Mouse (Mus musculus) heart, embryonic 15.5 days (tissue): Measurements from ENCODE around the gene Clec2i. TPM values are rescaled to one million over a fixed set of nuclear protein-coding genes. Genes with fewer than 3 reads are reported as not detected.
"Not testable (repeated sequence)": the region's sequence is repeated elsewhere in the genome, so short reads cannot be mapped to it uniquely, and the experiment has no call there.

Experiments
- ATAC-seq: fragments of 200-750 bp; cut with Nextera tagmentation; replicated peaks from 2 replicates; pipeline ENCODE4 v1.8.0; 2017; ENCODE audit warnings: low read depth, moderate TSS enrichment; ENCODE audit not compliant: insufficient number of reproducible peaks, insufficient read depth, low FRiP score
- H3K27ac ChIP-seq: fragments of 300-500 bp; sonication (generic); 2 replicates; pipeline ENCODE4 v1.5.1; 2015; ENCODE audit warnings: mild to moderate bottlenecking, inconsistent platforms
- H3K27me3 ChIP-seq: fragments of 300-500 bp; sonication (generic); 2 replicates; pipeline ENCODE4 v1.6.1; 2015; ENCODE audit warnings: inconsistent platforms
- H3K36me3 ChIP-seq: fragments of 300-500 bp; sonication (generic); 2 replicates; pipeline ENCODE4 v1.6.1; 2015; ENCODE audit warnings: mild to moderate bottlenecking, inconsistent platforms
- H3K4me1 ChIP-seq: fragments of 300-500 bp; sonication (generic); replicated peaks from 2 replicates; pipeline ENCODE4 v1.6.1; 2015; ENCODE audit warnings: inconsistent platforms
- H3K4me2 ChIP-seq: fragments of 300-500 bp; sonication (generic); 2 replicates; pipeline ENCODE4 v1.6.1; 2015; ENCODE audit warnings: inconsistent platforms, mild to moderate bottlenecking, moderate library complexity
- H3K4me3 ChIP-seq: fragments of 300-500 bp; sonication (generic); 2 replicates; pipeline ENCODE4 v1.5.1; 2015; ENCODE audit warnings: mild to moderate bottlenecking, inconsistent platforms
- H3K9ac ChIP-seq: fragments of 300-500 bp; sonication (generic); 2 replicates; pipeline ENCODE4 v1.6.1; 2015; ENCODE audit warnings: mild to moderate bottlenecking, inconsistent platforms
- H3K9me3 ChIP-seq: fragments of 300-500 bp; sonication (generic); replicated peaks from 2 replicates; pipeline ENCODE4 v1.6.1; 2016; ENCODE audit warnings: inconsistent platforms
- WGBS: fragments of 180-500 bp; shearing (Covaris S2); methylation state at CpG from one replicate; pipeline ENCODE4 v1.1.7; 2015; ENCODE audit warnings: mixed read lengths; 5-methylcytosine and 5-hydroxymethylcytosine counted together
- microRNA-seq: library from miRNA; unstranded; fragments of <30 nt; microRNA quantifications from one replicate; pipeline ENCODE4, GENCODE M21; 2016
- polyA plus RNA-seq: library from polyadenylated mRNA; unstranded; fragments of >200 nt; fragmentation: Nextera tagmentation; extraction: Ambion mirVana; gene quantifications from 2 replicates; pipeline ENCODE4 v1.2.1, GENCODE M21; 2015

The Clec2i gene
- polyA plus RNA-seq, 1 experiment from 2014 or later: 0.10 TPM

DNA sequence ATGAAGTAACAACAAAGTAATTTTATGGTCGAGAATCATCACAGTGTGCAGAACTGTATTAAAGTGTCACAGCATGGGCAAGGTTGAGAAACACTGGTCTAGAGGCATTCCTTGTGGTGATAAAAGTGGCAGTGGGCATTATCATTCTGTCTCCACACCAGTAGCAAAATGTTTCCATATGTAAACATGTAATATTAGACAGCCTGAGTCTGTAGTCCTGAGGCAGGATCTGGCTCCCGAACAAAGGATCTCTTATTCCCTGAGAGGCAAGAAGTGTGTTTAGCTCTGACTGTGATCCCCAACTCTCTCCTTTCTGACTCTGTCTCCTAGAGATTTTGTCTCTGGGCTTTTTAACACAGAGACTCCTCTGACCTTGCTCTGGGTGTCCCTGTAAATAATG, 45.7 kb downstream of the Clec2i start:
- Histone ChIP-seq H3K4me1 (no peaks in the 10 kb centered on the region), H3K4me3 (no peak overlapping the region), H3K9ac (no peak overlapping the region), H3K9me3 (no peaks in the 10 kb centered on the region), H3K4me2 (no peak overlapping the region), H3K36me3 (no peaks in the 10 kb centered on the region), H3K27ac (no peak overlapping the region), H3K27me3 (no peaks in the 10 kb centered on the region)
- 60% methylated on average over 2 of the region's 2 CpGs for WGBS
- ATAC-seq: no peak

- not testable (repeated sequence) for H3K4me2 ChIP-seq, ATAC-seq, H3K9me3 ChIP-seq, H3K36me3 ChIP-seq, H3K27me3 ChIP-seq, H3K9ac ChIP-seq, H3K4me3 ChIP-seq, H3K27ac ChIP-seq, H3K4me1 ChIP-seq
- WGBS: 95% methylated on average over 4 of the region's 4 CpGs
These were observed 46.7 kb downstream of the Clec2i start, which contains the start of gene Clec2g for GRCm38 (mm10) chr6:128934081-128934480. Gene Clec2g, plus strand, starts transcription at chr6:128934381.

GRCm38 (mm10) chr6:128935889-128936665, 48.7 kb downstream of the Clec2i start:
- 84% methylated on average over 4 of the region's 13 CpGs for WGBS
- not testable (repeated sequence) for H3K4me1 ChIP-seq, H3K4me3 ChIP-seq, H3K9ac ChIP-seq, H3K27ac ChIP-seq, H3K27me3 ChIP-seq, H3K4me2 ChIP-seq, H3K36me3 ChIP-seq, H3K9me3 ChIP-seq, ATAC-seq

DNA sequence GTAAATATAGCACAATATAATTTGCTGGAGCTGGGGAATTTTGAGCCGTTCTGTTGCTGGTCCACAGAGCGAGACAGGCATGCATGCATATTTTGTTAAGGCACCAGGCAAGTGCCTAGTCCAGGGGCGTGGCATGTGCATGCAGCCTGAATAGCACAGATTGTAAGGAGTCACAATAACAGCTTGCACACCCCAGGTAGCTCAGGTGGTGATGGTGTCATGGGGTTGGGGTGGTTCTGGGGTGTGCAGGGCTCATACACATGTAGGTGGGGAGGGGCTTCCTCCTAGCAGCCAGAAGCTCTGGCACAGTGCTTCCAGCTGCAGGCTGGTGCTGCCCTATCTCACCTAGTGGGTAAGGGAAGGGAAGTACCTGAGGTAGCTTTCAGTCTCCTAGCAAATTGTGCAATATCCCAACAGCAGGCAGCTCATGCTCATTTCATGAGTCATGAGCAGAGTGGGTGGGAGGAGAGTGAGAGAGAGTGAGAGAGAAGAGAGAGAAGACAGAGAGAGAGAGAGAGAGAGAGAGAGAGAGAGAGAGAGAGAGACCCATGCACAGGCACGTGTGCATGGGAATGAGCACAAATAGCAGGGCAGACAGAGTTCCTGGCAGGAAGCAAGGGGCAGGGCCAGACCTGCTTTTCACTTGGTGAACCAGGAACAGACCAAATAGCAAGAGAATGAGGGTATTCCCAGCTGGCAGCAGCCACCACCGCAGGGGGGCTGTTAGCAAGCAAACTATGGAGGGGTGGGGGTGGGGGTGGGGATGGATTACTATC, 54.4 kb downstream of the Clec2i start:
- Histone ChIP-seq H3K4me2 (no peak overlapping the region), H3K36me3 (no peaks in the 10 kb centered on the region), H3K27ac (no peak overlapping the region), H3K4me3 (no peak overlapping the region), H3K9ac (no peak overlapping the region), H3K9me3 (no peaks in the 10 kb centered on the region), H3K27me3 (no peaks in the 10 kb centered on the region), H3K4me1 (no peaks in the 10 kb centered on the region)
- ATAC-seq: no peak
- WGBS: 70% methylated on average over 5 of the region's 5 CpGs

GRCm38 (mm10) chr6:128945564-128945963, 58.2 kb downstream of the Clec2i start:
- 72% methylated on average over 3 of the region's 3 CpGs for WGBS
- Histone ChIP-seq H3K4me3 (no peak overlapping the region), H3K36me3 (no peaks in the 10 kb centered on the region), H3K4me1 (no peaks in the 10 kb centered on the region), H3K9me3 (no peaks in the 10 kb centered on the region), H3K9ac (no peak overlapping the region), H3K4me2 (no peak overlapping the region), H3K27me3 (no peaks in the 10 kb centered on the region), H3K27ac (no peak overlapping the region)
- no peak for ATAC-seq

Small RNAs within 50 kb of the gene (microRNA-seq; reads per million reads assigned to microRNA genes)
- not detected for gene Gm27336

Other genes with a start within 250 kb of the Clec2i start
- not detected in 2 replicates for gene Clec2h, start 225.2 kb upstream of the Clec2i start, polyA plus RNA-seq
- not detected in 2 replicates for gene Klrb1, start 164.5 kb upstream of the Clec2i start, polyA plus RNA-seq
- gene Klrb1c, start 98.4 kb upstream of the Clec2i start, polyA plus RNA-seq: 0.10 and 0.11 TPM in 2 replicates
- gene Gm44511, start 61.3 kb upstream of the Clec2i start, polyA plus RNA-seq: not detected in 2 replicates
- gene Klrb1b, start 61.3 kb upstream of the Clec2i start, polyA plus RNA-seq: 0.15 and 0.37 TPM in 2 replicates
- 0.18 and 3.5 TPM in 2 replicates for gene BC035044, start 3.5 kb downstream of the Clec2i start, polyA plus RNA-seq
- not detected in 2 replicates for gene Clec2g, start 46.8 kb downstream of the Clec2i start, polyA plus RNA-seq
- gene Klrb1f, start 158.3 kb downstream of the Clec2i start, polyA plus RNA-seq: 0.14 and 0.15 TPM in 2 replicates
- gene Clec2e, start 213.3 kb downstream of the Clec2i start, polyA plus RNA-seq: not detected in 2 replicates